Mouse (Mus musculus) limb, embryonic 13.5 days (tissue): ENCODE results near the gene Glmn. TPM values are rescaled to one million over a fixed set of nuclear protein-coding genes. Genes with fewer than 3 reads are reported as not detected.
A peak's percentile ranks its signal among the peaks of the same experiment; 100 is the strongest.

Source experiments
- ATAC-seq: fragments of 200-750 bp; cut with Nextera tagmentation; 2 replicates; pipeline ENCODE4 v1.8.0; 2017; ENCODE audit warnings: low read depth, moderate number of reproducible peaks, moderate TSS enrichment; ENCODE audit not compliant: low FRiP score
- H3K27ac ChIP-seq: fragments of 300-500 bp; sonication (generic); 2 replicates; pipeline ENCODE4 v1.5.1; 2015; ENCODE audit warnings: inconsistent platforms, mild to moderate bottlenecking, moderate library complexity
- H3K27me3 ChIP-seq: fragments of 300-500 bp; sonication (generic); 2 replicates; pipeline ENCODE4 v1.6.1; 2015; ENCODE audit warnings: mild to moderate bottlenecking, inconsistent platforms
- H3K36me3 ChIP-seq: fragments of 300-500 bp; sonication (generic); 2 replicates; pipeline ENCODE4 v1.6.1; 2015; ENCODE audit warnings: inconsistent platforms, mild to moderate bottlenecking, moderate library complexity
- H3K4me1 ChIP-seq: fragments of 300-500 bp; sonication (generic); 2 replicates; pipeline ENCODE4 v1.6.1; 2015; ENCODE audit warnings: inconsistent platforms
- H3K4me2 ChIP-seq: fragments of 300-500 bp; sonication (generic); replicated peaks from 2 replicates; pipeline ENCODE4 v1.6.1; 2015; ENCODE audit warnings: inconsistent platforms, mild to moderate bottlenecking, moderate library complexity
- H3K4me3 ChIP-seq: fragments of 300-500 bp; sonication (generic); 2 replicates; pipeline ENCODE4 v1.5.1; 2015; ENCODE audit warnings: moderate library complexity, mild to moderate bottlenecking, inconsistent platforms
- H3K9ac ChIP-seq: fragments of 300-500 bp; sonication (generic); 2 replicates; pipeline ENCODE4 v1.6.1; 2015; ENCODE audit warnings: mild to moderate bottlenecking, inconsistent platforms
- H3K9me3 ChIP-seq: fragments of 300-500 bp; sonication (generic); 2 replicates; pipeline ENCODE4 v1.6.1; 2016; ENCODE audit warnings: inconsistent platforms
- WGBS: fragments of 180-500 bp; shearing (Covaris S2); methylation state at CpG from one replicate; pipeline ENCODE4 v1.1.7; 2015; 5-methylcytosine and 5-hydroxymethylcytosine counted together
- polyA plus RNA-seq: library from polyadenylated mRNA; unstranded; fragments of >200 nt; fragmentation: Nextera tagmentation; extraction: Ambion mirVana; gene quantifications from 2 replicates; pipeline ENCODE4 v1.2.1, GENCODE M21; 2015

Glmn gene
- polyA plus RNA-seq, 1 experiment from 2014 or later, result 44.1 TPM

DNA sequence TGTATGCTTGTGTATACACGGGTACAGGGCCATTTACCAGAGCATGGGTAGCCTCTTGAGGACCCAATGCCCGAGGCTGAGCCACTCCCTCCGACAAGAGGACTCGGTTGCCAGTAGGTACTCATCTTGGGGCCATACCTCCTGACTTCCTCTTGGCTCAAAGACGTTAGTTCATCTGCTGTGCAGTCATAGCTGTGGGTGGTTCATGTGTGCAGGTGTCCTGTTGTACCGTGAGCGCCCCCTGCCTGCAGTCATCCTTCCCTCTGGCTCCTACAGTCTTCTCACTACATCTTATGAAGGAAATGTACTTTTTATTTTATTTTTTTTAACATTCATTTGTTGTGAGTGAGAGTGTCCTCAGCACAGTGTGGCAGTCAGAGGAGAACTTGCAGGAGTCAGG, 84.1 kb downstream of the Glmn start:
- ATAC-seq, result no peak
- H3K9me3 ChIP-seq, result no peaks in the 10 kb centered on the region
- H3K36me3 ChIP-seq, result peaks cover 4% of the 10 kb centered on the region; the same call in 1 of the 2 replicates
- H3K4me3 ChIP-seq, result no peak overlapping the region
- H3K4me2 ChIP-seq, result no peak overlapping the region
- H3K27me3 ChIP-seq, result no peaks in the 10 kb centered on the region
- WGBS, result 52% methylated on average over 7 of the region's 7 CpGs
- H3K9ac ChIP-seq, result no peak overlapping the region
- H3K4me1 ChIP-seq, result no peaks in the 10 kb centered on the region
- H3K27ac ChIP-seq, result no peak overlapping the region

DNA sequence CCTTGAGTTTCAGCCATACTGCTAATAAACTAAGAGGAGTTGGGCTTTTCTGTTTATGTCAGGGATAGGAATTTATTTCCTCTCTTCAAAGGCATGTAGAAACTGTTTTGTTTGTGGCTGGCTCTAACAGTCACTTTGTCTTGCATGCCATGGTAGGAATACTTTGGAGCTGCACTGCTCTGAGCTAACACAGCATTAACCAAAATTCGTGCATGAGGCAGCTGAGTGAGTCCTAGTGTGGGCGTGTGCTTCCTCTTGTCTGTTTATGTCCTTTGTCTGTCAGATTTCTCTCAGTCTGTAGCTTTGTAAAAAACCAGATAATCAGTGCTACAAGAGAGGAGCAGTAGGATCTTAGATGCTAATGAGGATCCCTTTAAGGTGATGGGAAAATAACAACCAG, 86.4 kb downstream of the Glmn start:
- Histone ChIP-seq H3K9me3 (no peaks in the 10 kb centered on the region), H3K36me3 (peaks cover 14% of the 10 kb centered on the region), H3K4me1 (no peaks in the 10 kb centered on the region), H3K27ac (no peak overlapping the region), H3K4me3 (no peak overlapping the region), H3K27me3 (no peaks in the 10 kb centered on the region), H3K9ac (no peak overlapping the region), H3K4me2 (no peak overlapping the region)
- 49% methylated on average over 2 of the region's 2 CpGs for WGBS
- no peak for ATAC-seq

DNA sequence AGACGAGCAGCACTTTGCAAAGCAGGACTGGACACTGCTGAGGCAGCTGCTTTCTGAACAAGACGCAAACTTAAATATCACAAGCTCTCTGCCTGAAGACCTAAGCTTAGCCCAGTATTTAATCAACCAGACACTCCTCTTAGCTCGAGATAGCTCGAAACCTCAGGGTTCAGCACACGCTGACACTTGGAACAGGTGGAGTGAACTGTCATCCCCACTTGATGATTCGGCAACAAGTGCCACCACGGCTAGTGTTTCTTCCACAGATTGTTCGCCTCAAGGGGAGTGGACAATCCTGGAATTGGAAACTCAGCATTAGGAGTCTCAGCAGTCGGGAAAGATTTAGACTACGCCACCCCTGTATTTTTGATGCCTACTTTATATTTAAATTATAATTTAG, 87.2 kb downstream of the Glmn start:
- no peaks in the 10 kb centered on the region for H3K27me3 ChIP-seq
- no peak overlapping the region for H3K4me3 ChIP-seq
- H3K4me1 ChIP-seq, result no peaks in the 10 kb centered on the region
- no peaks in the 10 kb centered on the region for H3K9me3 ChIP-seq
- 83% methylated on average over 10 of the region's 10 CpGs for WGBS
- no peak overlapping the region for H3K9ac ChIP-seq
- peak; percentile 19; the same call in 1 of the 2 replicates for ATAC-seq
- peaks cover 17% of the 10 kb centered on the region for H3K36me3 ChIP-seq
- no peak overlapping the region for H3K4me2 ChIP-seq
- no peak overlapping the region for H3K27ac ChIP-seq

DNA sequence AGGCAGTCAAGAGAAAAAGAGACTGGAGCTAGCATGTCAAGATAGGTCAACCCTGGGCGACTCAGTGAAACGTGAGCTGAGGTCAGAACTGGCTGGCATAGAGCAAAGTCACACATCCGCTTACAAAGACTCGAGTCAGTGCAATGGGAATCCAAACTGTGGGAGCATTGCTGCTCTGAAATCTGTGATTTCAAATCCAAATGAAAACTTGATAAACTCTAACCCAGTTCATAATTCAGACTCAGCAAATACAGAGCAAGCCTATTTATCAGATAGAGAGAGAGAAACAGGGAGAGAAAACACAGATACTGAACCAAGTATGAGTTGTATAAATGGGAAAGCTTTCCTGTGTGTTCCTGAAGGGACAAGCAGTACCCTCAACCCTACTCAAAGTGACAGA, 90.4 kb downstream of the Glmn start, which contains the start of gene Gm42669:
TSS of gene Gm42669 (plus strand) at position 301 of the 400 bp plus-strand sequence.
- Histone ChIP-seq H3K9me3 (no peaks in the 10 kb centered on the region), H3K4me2 (no peak within 1 kb of the TSS), H3K27ac (no peak within 1 kb of the TSS), H3K4me1 (no peaks in the 10 kb centered on the region), H3K9ac (no peak within 1 kb of the TSS), H3K27me3 (no peaks in the 10 kb centered on the region), H3K4me3 (no peak within 1 kb of the TSS), H3K36me3 (peaks cover 25% of the 10 kb centered on the region)
- WGBS, result 74% methylated on average over 4 of the region's 4 CpGs
- no peak for ATAC-seq

DNA sequence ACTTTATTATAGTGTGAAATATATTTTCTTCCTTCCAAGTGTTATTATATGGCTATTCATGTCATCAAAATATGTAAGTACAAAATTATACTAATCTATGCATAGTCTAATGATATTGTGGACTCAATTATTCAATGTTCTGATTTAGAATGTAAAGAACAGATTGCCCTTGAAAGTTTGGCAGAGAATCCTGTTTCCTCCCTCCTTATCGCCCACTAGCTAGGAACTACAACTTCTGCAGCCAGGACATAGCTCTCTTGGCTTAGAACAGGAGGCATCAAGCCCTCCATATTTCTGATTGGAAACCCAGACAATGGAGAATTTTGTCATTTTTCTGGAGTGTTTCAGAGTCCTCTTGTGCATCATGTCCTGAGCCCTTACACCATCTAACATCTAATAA, 96.9 kb downstream of the Glmn start:
- H3K27me3 ChIP-seq, result no peaks in the 10 kb centered on the region
- H3K4me3 ChIP-seq, result no peak overlapping the region
- WGBS, result 86% methylated on average over 1 of the region's 1 CpGs
- H3K4me1 ChIP-seq, result peaks cover 15% of the 10 kb centered on the region
- H3K27ac ChIP-seq, result no peak overlapping the region
- no peak overlapping the region for H3K4me2 ChIP-seq
- ATAC-seq, result no peak
- H3K36me3 ChIP-seq, result peaks cover 10% of the 10 kb centered on the region
- H3K9ac ChIP-seq, result no peak overlapping the region
- H3K9me3 ChIP-seq, result no peaks in the 10 kb centered on the region

DNA sequence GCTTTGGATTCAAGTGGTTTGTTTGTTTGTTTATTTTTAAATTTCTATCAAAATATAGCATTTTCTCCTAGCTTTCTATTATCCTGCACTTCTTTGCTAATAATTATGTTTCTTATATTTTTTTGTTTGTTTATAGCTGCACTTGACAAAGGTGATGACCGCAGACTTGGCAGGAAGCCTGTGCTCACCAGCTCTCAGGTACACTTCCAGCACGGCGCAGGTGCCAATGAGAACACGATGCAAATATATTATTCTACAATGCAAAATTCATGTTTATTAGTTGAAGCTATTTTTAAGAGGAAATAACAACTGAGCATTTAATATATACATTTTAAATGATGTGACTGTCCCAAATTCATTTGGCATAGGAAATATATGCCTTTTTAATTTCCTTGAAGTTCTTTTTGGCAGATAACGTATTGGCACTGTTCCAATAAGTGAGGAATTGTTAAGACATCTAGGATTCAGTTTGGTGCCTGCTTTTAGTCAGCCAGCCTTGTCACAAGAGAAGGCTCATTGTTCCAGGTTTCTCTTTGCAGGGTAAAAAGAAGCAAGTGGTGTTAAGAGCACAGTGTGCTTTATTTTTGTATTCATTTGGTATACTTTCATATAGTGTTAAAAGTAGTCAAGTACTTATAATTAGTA, 97.7 kb downstream of the Glmn start:
- peaks cover 15% of the 10 kb centered on the region for H3K4me1 ChIP-seq
- no peaks in the 10 kb centered on the region for H3K9me3 ChIP-seq
- no peak for ATAC-seq
- peaks cover 8% of the 10 kb centered on the region for H3K36me3 ChIP-seq
- no peak overlapping the region for H3K27ac ChIP-seq
- H3K4me3 ChIP-seq, result no peak overlapping the region
- WGBS, result 79% methylated on average over 5 of the region's 5 CpGs
- no peak overlapping the region for H3K9ac ChIP-seq
- no peaks in the 10 kb centered on the region for H3K27me3 ChIP-seq
- H3K4me2 ChIP-seq, result no peak overlapping the region

Other genes with a start within 250 kb of the Glmn start
- gene Ephx4, start 195.2 kb downstream of the Glmn start, polyA plus RNA-seq, result 1.9 and 2.3 TPM in 2 replicates
- not detected in 2 replicates for gene Lpcat2b, start 166.3 kb downstream of the Glmn start, polyA plus RNA-seq
- 5.7 and 7.0 TPM in 2 replicates for gene Btbd8, start 159.9 kb downstream of the Glmn start, polyA plus RNA-seq
- gene Gm42669, start 90.3 kb downstream of the Glmn start, polyA plus RNA-seq, result 0.51 and 0.64 TPM in 2 replicates
- gene 1700028K03Rik, start 63.2 kb downstream of the Glmn start, polyA plus RNA-seq, result 0.13 and 0.17 TPM in 2 replicates
- 20.5 and 22.3 TPM in 2 replicates for gene Rpap2, start 515 bp downstream of the Glmn start, polyA plus RNA-seq
- gene Gfi1, start 128.1 kb upstream of the Glmn start, polyA plus RNA-seq, result 0.08 and 0.09 TPM in 2 replicates
- 0.14 and 0.17 TPM in 2 replicates for gene Ube2d2b, start 232.2 kb upstream of the Glmn start, polyA plus RNA-seq